Mouse (Mus musculus) layer of hippocampus, adult 9-11 months (tissue): ENCODE measurements around the gene Chmp2a.

Experiments
- DNase-seq: peaks from one replicate; pipeline ENCODE4 v3.0.0; 2022

The Chmp2a gene

DNA sequence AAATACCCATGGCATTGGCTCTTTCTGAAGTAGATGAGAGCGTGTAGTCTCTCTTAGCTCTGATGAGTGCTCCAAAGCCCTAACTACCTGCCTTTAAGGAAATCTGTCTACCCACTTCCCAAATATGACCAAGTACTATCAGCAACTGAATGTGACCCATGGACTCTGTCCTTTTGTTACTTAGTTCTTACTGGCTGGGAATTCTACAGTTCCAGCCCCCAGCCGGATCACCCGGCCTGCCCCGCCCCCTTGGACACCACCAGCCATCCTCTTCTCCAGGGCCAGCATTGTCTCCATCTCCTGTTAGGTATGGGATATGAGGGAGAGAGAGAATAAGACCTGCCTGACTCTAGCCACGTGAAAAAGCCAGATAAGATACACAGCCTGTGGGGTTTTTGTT lies 36.6 kb downstream of the Chmp2a start, which contains the start of gene Slc27a5:
TSS of gene Slc27a5 (minus strand) at position 140 of the 400 bp plus-strand sequence.
- DNase-seq = no peak

DNA sequence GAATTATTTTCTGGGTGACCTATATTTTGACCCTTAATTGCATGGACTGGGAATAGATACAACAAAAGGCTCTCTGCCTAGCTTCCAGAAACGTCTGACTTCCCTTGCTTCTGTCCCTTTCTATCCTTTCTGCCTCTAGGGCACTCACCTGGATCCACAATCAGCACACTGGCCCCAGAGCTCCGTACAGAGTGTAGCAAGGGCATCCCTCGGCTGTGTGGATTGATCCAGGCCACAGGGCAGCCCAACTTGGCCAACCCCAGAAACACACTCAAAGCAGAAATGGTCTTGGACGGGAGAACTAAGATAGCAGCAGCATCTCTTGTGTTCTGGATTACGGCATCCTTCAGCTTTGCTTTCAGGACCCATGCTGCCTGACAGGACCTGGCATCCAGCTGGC lies 37.4 kb downstream of the Chmp2a start:
- DNase-seq = no peak

DNA sequence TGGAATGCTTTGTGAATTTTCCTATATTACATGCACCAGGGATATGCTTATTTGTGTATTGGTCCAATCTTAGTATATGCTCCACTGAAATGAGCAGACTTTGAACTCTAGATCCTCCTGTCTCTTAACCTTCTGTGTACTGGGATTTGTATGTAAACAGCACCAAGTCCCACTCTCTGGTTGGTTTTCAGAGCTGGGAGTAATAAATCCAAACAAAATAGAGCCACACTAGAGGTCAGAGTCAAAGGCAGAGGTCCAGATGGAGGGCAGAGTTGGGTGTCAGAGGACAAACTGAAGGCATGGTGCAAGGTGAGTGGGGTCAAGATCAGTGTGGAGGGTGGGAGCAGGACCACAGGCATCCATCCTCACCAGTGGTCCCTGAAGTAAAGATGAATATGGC lies 38.7 kb downstream of the Chmp2a start:
- DNase-seq = no peak

- DNase-seq = no peak
Observed at GRCm38 (mm10) chr7:12993148-12993547, 41.5 kb downstream of the Chmp2a start.

- DNase-seq = no peak
Observed at GRCm38 (mm10) chr7:12992222-12992621, 42.4 kb downstream of the Chmp2a start.

GRCm38 (mm10) chr7:12987409-12988189 lies 47.0 kb downstream of the Chmp2a start:
- no peak for DNase-seq

DNA sequence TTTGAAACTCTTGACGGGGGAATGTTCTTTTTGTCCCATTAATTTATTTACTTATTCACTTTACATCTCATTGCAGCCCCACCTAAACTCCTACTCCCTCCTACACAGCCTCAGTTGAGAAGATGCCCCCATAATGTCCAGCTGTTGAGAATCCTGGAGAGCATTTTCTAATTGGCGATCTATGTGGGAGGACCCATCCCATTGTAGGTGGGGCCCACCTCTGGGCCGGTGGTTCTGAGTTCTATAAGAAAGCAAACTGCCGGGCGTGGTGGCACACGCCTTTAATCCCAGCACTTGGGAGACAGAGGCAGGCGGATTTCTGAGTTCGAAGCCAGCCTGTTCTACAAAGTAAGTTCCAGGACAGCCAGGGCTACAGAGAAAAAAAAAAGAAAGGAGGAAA lies 47.7 kb downstream of the Chmp2a start:
- DNase-seq = no peak

DNA sequence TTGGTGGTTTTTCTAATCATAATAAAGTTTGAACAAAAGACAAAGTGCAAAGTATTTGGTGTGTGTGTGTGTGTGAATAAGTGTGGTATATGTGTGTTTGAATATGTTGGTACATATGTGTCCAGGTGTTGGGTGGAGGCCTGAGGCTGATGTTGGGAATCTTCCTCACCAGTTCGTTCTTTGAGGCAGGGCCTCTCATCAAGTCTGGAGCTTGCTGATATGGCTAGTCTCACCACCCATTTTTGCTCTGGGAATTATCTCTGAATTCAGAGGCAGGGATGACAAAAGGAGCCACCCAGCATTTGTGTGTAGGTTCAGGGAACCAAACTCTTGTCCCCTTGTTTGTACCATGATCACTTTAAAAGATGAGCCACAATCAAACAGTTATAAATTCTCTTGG lies 48.9 kb downstream of the Chmp2a start:
- no peak for DNase-seq
